Mouse (Mus musculus): ENCODE data around the gene Gm17660.

DNA sequence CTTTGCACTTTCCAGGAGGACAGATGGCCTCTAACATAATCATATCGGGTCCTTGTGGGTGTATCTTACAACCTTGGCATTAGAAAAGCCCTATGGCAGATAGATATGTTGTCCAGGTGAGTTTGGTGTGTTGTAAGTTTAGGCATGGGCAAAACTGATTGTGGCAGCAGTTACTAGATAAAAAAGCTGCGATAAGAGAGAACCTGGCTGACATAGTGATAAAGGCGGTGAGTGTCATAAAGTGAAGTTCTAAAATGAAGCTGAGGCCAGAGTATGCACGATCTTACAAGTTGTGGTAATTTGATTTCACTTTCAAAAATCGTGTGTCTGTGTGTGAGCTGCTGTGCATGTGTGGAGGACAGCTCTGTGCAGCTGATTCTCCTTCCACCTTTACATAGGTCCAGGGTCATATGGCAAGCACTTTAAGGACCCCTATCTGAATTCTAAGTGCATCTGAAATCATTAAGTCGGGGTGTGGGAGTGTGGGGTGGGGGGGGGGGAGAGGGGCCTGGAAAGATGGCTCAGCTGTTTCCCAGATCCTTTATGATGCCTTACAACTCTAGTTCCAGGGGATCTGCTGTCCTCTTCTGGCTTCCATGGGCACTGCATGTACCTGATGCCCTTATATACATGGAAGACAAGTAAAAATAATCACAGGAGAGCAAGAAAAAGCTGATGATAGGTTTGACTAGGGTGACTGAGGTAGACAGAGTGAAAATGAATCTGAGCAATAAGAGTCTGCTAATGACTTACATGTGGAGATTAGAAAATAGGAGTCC is 38.1 kb downstream of the Gm17660 start:
- TF ChIP-seq CTCF (IDR thresholded peaks at IDR 0.05; ENCODE audit: insufficient read depth, low read depth, low read length) (no peak), POLR2A (IDR thresholded peaks at IDR 0.05; ENCODE audit: insufficient read depth, low read depth, low read length) (no peak)

All from olfactory bulb, adult 2 months (tissue).